In the genomic region with DNA sequence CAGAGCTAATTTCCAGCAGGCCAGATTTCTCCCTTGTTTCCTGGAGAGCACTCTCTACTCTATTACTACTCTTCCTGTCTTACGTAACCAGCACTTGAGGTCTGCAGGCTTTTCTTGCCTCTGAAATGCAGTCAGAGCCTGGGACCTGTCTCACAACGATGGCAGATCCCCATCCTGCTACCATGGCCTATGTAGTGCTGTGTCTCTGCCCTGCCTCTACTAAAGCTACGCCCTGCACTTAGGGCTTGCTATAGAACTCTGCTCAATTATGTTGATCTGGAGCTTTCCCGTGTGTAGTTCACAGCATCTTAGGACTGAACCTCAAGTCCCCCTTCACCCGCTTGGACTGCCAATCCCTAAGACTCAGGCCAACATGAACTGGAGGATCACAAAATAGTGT, we compare ENCODE assay signal across 13 mouse cellular contexts.
"Had no signal": no experiment of that assay in that cellular context is flagged by ENCODE, and none has a peak within 500 bp of the region (broad histone marks: within the 10 kb centered on the region; RNA-seq: fewer than 3 reads in every experiment).

No protein-coding gene starts in this region.

- H3K4me3 ChIP-seq: intestine, embryonic 15.5 days; kidney, embryonic 15.5 days; limb, embryonic 15.5 days; liver, embryonic 12.5 days; lung, embryonic 15.5 days; midbrain, embryonic 15.5 days; neural tube, embryonic 12.5 days had no signal

- H3K9ac ChIP-seq: intestine, embryonic 15.5 days; kidney, embryonic 15.5 days; limb, embryonic 15.5 days; liver, embryonic 12.5 days; lung, embryonic 15.5 days; midbrain, embryonic 15.5 days; neural tube, embryonic 12.5 days had no signal

- H3K4me1 ChIP-seq: intestine, embryonic 15.5 days; liver, embryonic 12.5 days; lung, embryonic 15.5 days; midbrain, embryonic 15.5 days had no signal

- H3K27ac ChIP-seq: intestine, embryonic 15.5 days; kidney, embryonic 15.5 days; limb, embryonic 15.5 days; liver, embryonic 12.5 days; lung, embryonic 15.5 days; midbrain, embryonic 15.5 days; neural tube, embryonic 12.5 days had no signal

- DNase-seq: kidney, adult 2 months; kidney, postnatal 14 days; left cerebral cortex, postnatal 4 days; retina, postnatal 1 day; right cerebral cortex, postnatal 4 days; thymus, postnatal 14 days had no signal

- H3K27me3 ChIP-seq: intestine, embryonic 15.5 days; kidney, embryonic 15.5 days; limb, embryonic 15.5 days; liver, embryonic 12.5 days; lung, embryonic 15.5 days; midbrain, embryonic 15.5 days; neural tube, embryonic 12.5 days had no signal

- H3K36me3 ChIP-seq: intestine, embryonic 15.5 days; kidney, embryonic 15.5 days; limb, embryonic 15.5 days; liver, embryonic 12.5 days; lung, embryonic 15.5 days; midbrain, embryonic 15.5 days; neural tube, embryonic 12.5 days had no signal

- ATAC-seq: intestine, embryonic 15.5 days; liver, embryonic 12.5 days; midbrain, embryonic 15.5 days had no signal
